Mouse (Mus musculus) intestine, embryonic 15.5 days (tissue): Measurements from ENCODE around the gene Dpm2. TPM values are rescaled to one million over a fixed set of nuclear protein-coding genes. Genes with fewer than 3 reads are reported as not detected.

Experiments
- ATAC-seq: fragments of 200-750 bp; cut with Nextera tagmentation; 2 replicates; pipeline ENCODE4 v1.8.0; 2017; ENCODE audit warnings: moderate TSS enrichment, moderate library complexity
- H3K27ac ChIP-seq: fragments of 300-500 bp; sonication (generic); 2 replicates; pipeline ENCODE4 v1.5.1; 2015; ENCODE audit warnings: mild to moderate bottlenecking, inconsistent platforms
- H3K27me3 ChIP-seq: fragments of 300-500 bp; sonication (generic); replicated peaks from 2 replicates; pipeline ENCODE4 v1.6.1; 2015; ENCODE audit warnings: inconsistent platforms
- H3K36me3 ChIP-seq: fragments of 300-500 bp; sonication (generic); 2 replicates; pipeline ENCODE4 v1.6.1; 2015; ENCODE audit warnings: inconsistent platforms
- H3K4me1 ChIP-seq: fragments of 300-500 bp; sonication (generic); replicated peaks from 2 replicates; pipeline ENCODE4 v1.6.1; 2015; ENCODE audit warnings: inconsistent platforms
- H3K4me2 ChIP-seq: fragments of 300-500 bp; sonication (generic); replicated peaks from 2 replicates; pipeline ENCODE4 v1.6.1; 2015; ENCODE audit warnings: mild to moderate bottlenecking, inconsistent platforms
- H3K4me3 ChIP-seq: fragments of 300-500 bp; sonication (generic); replicated peaks from 2 replicates; pipeline ENCODE4 v1.5.1; 2015; ENCODE audit warnings: inconsistent platforms
- H3K9ac ChIP-seq: fragments of 300-500 bp; sonication (generic); 2 replicates; pipeline ENCODE4 v1.6.1; 2015; ENCODE audit warnings: inconsistent platforms
- H3K9me3 ChIP-seq: fragments of 300-500 bp; sonication (generic); 2 replicates; pipeline ENCODE4 v1.6.1; 2016; ENCODE audit warnings: inconsistent platforms
- WGBS: fragments of 180-500 bp; shearing (Covaris S2); methylation state at CpG from one replicate; pipeline ENCODE4 v1.1.7; 2015; 5-methylcytosine and 5-hydroxymethylcytosine counted together
- polyA plus RNA-seq: library from polyadenylated mRNA; unstranded; fragments of >200 nt; fragmentation: Nextera tagmentation; extraction: Ambion mirVana; gene quantifications from 2 replicates; pipeline ENCODE4 v1.2.1, GENCODE M21; 2015

Gene Dpm2
- polyA plus RNA-seq, 1 experiment from 2014 or later = 115 TPM

DNA sequence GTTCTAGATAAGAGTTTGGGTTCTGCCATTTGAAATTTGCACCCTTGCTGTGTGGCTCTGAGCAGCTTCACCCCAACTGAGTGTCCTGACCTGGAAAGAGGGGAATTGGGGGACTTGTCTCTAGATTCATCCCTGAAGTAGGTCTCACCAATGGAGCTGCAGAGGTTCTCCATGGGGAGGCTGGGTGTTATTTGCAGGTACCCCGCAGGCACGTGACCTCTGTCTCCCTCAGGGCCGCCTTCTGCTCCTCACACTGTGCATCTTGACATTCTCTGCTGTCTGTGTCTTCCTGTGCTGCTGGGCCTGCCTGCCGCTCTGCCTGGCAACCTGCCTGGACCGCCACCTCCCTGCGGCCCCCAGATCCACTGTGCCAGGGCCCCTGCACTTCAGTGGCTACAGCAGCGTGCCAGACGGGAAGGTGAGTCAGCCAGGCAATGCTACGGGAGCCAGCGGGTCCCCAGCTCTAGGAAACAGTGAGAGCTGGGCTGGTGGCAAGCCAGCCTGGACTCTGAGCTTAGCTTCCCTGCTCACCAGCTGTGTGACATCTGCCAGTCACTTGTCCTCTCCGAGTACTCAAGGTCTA lies 18.6 kb downstream of the Dpm2 start:
- no peak overlapping the region for H3K27ac ChIP-seq
- H3K4me2 ChIP-seq = no peak overlapping the region; the same call in 1 of the 2 replicates
- no peaks in the 10 kb centered on the region for H3K36me3 ChIP-seq
- H3K4me3 ChIP-seq = no peak overlapping the region
- peaks cover 14% of the 10 kb centered on the region; the same call in 1 of the 2 replicates for H3K4me1 ChIP-seq
- H3K9me3 ChIP-seq = no peaks in the 10 kb centered on the region
- ATAC-seq = no peak
- H3K27me3 ChIP-seq = no peaks in the 10 kb centered on the region
- no peak overlapping the region for H3K9ac ChIP-seq
- 68% methylated on average over 11 of the region's 11 CpGs for WGBS

- no peak overlapping the region for H3K9ac ChIP-seq
- no peak for ATAC-seq
- 78% methylated on average over 10 of the region's 10 CpGs for WGBS
Observed at GRCm38 (mm10) chr2:32590224-32590623, 19.6 kb downstream of the Dpm2 start.

GRCm38 (mm10) chr2:32591249-32591648 lies 20.6 kb downstream of the Dpm2 start:
- Histone ChIP-seq H3K4me1 (peaks cover 14% of the 10 kb centered on the region; the same call in 1 of the 2 replicates), H3K4me2 (no peak overlapping the region), H3K27ac (no peak overlapping the region), H3K4me3 (no peak overlapping the region), H3K36me3 (no peaks in the 10 kb centered on the region), H3K9ac (no peak overlapping the region), H3K27me3 (no peaks in the 10 kb centered on the region), H3K9me3 (no peaks in the 10 kb centered on the region)
- ATAC-seq = no peak
- WGBS = 75% methylated on average over 6 of the region's 6 CpGs

More at GRCm38 (mm10) chr2:32590224-32590623, 19.6 kb downstream of the Dpm2 start:
- Histone ChIP-seq H3K27ac (no peak overlapping the region), H3K4me1 (peaks cover 14% of the 10 kb centered on the region; the same call in 1 of the 2 replicates), H3K36me3 (no peaks in the 10 kb centered on the region), H3K4me3 (no peak overlapping the region), H3K9me3 (no peaks in the 10 kb centered on the region), H3K27me3 (no peaks in the 10 kb centered on the region), H3K4me2 (no peak overlapping the region)

- no peak for ATAC-seq
- Histone ChIP-seq H3K36me3 (no peaks in the 10 kb centered on the region), H3K27ac (no peak overlapping the region), H3K9me3 (no peaks in the 10 kb centered on the region), H3K9ac (no peak overlapping the region), H3K27me3 (no peaks in the 10 kb centered on the region), H3K4me2 (no peak overlapping the region), H3K4me3 (no peak overlapping the region), H3K4me1 (peaks cover 8% of the 10 kb centered on the region)
- WGBS = 89% methylated on average over 13 of the region's 13 CpGs
Observed at GRCm38 (mm10) chr2:32596725-32597124, 26.1 kb downstream of the Dpm2 start.

- H3K27me3 ChIP-seq = no peaks in the 10 kb centered on the region
- peaks cover 8% of the 10 kb centered on the region for H3K4me1 ChIP-seq
- ATAC-seq = no peak
- H3K4me3 ChIP-seq = no peak overlapping the region
- no peaks in the 10 kb centered on the region for H3K36me3 ChIP-seq
- no peaks in the 10 kb centered on the region for H3K9me3 ChIP-seq
- no peak overlapping the region for H3K4me2 ChIP-seq
- H3K9ac ChIP-seq = no peak overlapping the region
- H3K27ac ChIP-seq = no peak overlapping the region
- WGBS = 80% methylated on average over 5 of the region's 5 CpGs
Observed at GRCm38 (mm10) chr2:32597248-32597647, 26.6 kb downstream of the Dpm2 start.

GRCm38 (mm10) chr2:32597699-32598098 lies 27.0 kb downstream of the Dpm2 start:
- Histone ChIP-seq H3K36me3 (no peaks in the 10 kb centered on the region), H3K9ac (no peak overlapping the region), H3K9me3 (no peaks in the 10 kb centered on the region), H3K4me3 (no peak overlapping the region), H3K4me2 (no peak overlapping the region), H3K27ac (no peak overlapping the region), H3K27me3 (no peaks in the 10 kb centered on the region), H3K4me1 (peaks cover 10% of the 10 kb centered on the region)
- no peak for ATAC-seq
- 80% methylated on average over 5 of the region's 5 CpGs for WGBS

GRCm38 (mm10) chr2:32598506-32598905 lies 27.8 kb downstream of the Dpm2 start:
- no peaks in the 10 kb centered on the region for H3K9me3 ChIP-seq
- no peak overlapping the region for H3K27ac ChIP-seq
- no peaks in the 10 kb centered on the region for H3K27me3 ChIP-seq
- no peak overlapping the region for H3K4me3 ChIP-seq
- WGBS = 86% methylated on average over 8 of the region's 8 CpGs
- H3K4me1 ChIP-seq = peaks cover 10% of the 10 kb centered on the region
- no peak for ATAC-seq
- H3K4me2 ChIP-seq = no peak overlapping the region
- no peak overlapping the region for H3K9ac ChIP-seq
- H3K36me3 ChIP-seq = no peaks in the 10 kb centered on the region

- WGBS = 93% methylated on average over 3 of the region's 3 CpGs
- H3K4me3 ChIP-seq = no peak within 1 kb of the TSS
- ATAC-seq = no peak
- H3K4me1 ChIP-seq = peaks cover 10% of the 10 kb centered on the region
- H3K9me3 ChIP-seq = no peaks in the 10 kb centered on the region
- no peaks in the 10 kb centered on the region for H3K27me3 ChIP-seq
- H3K36me3 ChIP-seq = no peaks in the 10 kb centered on the region
- no peak within 1 kb of the TSS for H3K27ac ChIP-seq
- H3K9ac ChIP-seq = no peak within 1 kb of the TSS
- H3K4me2 ChIP-seq = no peak within 1 kb of the TSS
Observed at GRCm38 (mm10) chr2:32599409-32599808, 28.8 kb downstream of the Dpm2 start, which contains the start of gene St6galnac6. TSS of gene St6galnac6 (plus strand) at chr2:32599709.

- Histone ChIP-seq H3K27me3 (no peaks in the 10 kb centered on the region), H3K4me1 (peaks cover 10% of the 10 kb centered on the region), H3K27ac (no peak overlapping the region), H3K4me3 (no peak overlapping the region), H3K9me3 (no peaks in the 10 kb centered on the region), H3K36me3 (no peaks in the 10 kb centered on the region), H3K9ac (no peak overlapping the region), H3K4me2 (no peak overlapping the region)
- ATAC-seq = peak; percentile 57
- WGBS = 39% methylated on average over 8 of the region's 8 CpGs
Observed at GRCm38 (mm10) chr2:32601417-32602065, 30.9 kb downstream of the Dpm2 start.

- Histone ChIP-seq H3K4me3 (peak overlapping the region; percentile 31), H3K9me3 (no peaks in the 10 kb centered on the region), H3K9ac (peak overlapping the region; percentile 15; the same call in 1 of the 2 replicates), H3K27me3 (no peaks in the 10 kb centered on the region), H3K4me2 (peak overlapping the region; percentile 60), H3K4me1 (peaks cover 11% of the 10 kb centered on the region), H3K27ac (peak overlapping the region; percentile 49; the same call in 1 of the 2 replicates), H3K36me3 (no peaks in the 10 kb centered on the region)
- WGBS = 2% methylated on average over 11 of the region's 11 CpGs
- ATAC-seq = peak; percentile 65
Observed at GRCm38 (mm10) chr2:32602600-32603054, 32.0 kb downstream of the Dpm2 start.

DNA sequence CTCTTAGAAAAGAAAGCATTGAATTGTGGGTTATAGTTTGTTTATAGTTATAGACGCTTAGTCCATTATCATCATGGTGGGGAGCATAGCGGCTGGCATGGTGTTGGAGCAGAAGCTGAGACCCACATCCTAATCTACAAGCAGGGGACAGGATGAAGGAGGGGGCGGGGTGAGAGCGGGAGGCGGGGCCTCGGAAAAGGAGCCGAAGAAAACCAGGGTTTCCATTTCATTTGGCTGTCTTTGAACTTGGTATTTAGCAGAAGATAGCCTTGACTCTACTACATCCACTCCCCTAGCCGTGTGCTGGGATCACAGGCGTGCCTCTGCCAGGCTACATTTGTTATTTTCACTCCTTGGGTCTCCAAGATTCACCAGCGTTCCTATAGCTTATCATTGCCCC lies 34.0 kb downstream of the Dpm2 start:
- Histone ChIP-seq H3K27ac (no peak overlapping the region), H3K27me3 (no peaks in the 10 kb centered on the region), H3K9me3 (no peaks in the 10 kb centered on the region), H3K4me2 (no peak overlapping the region), H3K4me3 (no peak overlapping the region), H3K4me1 (peaks cover 29% of the 10 kb centered on the region), H3K9ac (no peak overlapping the region), H3K36me3 (no peaks in the 10 kb centered on the region)
- 47% methylated on average over 10 of the region's 10 CpGs for WGBS
- ATAC-seq = no peak

DNA sequence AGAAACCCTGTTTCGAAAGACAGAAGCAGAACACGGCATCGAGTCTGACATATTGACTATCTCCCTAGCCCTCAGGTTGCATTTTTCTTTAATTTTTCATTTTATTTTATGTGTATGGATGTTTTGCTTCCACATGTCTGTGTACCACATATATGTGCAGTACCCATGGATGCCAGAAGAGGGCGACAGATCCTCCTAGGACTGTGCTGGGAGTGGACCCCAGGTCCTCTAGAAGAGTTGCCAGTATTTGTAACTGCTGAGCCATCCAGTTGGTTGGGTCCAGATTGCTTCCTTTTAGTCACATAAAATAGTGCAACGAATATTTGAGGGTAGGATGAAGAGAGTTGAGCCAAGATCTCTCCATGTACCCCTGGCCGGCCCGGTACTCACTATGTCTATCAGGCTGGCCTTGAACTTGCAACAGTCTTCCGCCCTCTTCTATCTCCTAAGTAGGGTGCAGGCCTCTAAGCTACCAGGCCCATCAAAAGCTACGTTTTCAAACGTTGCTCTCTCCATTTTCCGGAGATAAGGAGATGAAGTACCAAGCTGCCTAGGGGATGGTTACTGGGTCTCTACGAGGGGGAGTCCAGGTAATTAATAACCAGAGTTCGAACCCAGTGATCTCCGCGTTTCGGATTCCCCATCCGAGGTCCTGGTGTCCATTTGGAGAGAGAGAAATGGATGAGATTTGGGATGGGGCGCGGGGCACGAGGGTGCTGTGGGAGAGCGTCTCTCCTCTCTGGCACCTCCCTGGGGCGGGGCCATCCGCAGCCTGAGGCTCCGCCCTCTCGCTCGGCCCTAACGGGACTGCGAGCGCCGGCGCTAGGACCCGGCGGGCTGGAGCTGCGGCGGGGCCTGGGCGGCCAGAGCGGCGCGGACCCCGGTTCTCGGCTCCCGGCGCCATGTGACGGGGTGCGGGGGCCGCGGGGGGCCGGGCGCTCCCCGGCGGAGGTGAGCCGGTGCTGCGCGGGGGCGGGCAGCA lies 35.8 kb downstream of the Dpm2 start:
- peaks cover 29% of the 10 kb centered on the region for H3K4me1 ChIP-seq
- no peaks in the 10 kb centered on the region for H3K9me3 ChIP-seq
- peak overlapping the region; percentile 61 for H3K9ac ChIP-seq
- WGBS = 11% methylated on average over 53 of the region's 55 CpGs
- peak overlapping the region; percentile 87 for H3K4me2 ChIP-seq
- peak overlapping the region; percentile 76 for H3K4me3 ChIP-seq
- H3K27me3 ChIP-seq = no peaks in the 10 kb centered on the region
- peak; percentile 75 for ATAC-seq
- H3K36me3 ChIP-seq = no peaks in the 10 kb centered on the region
- H3K27ac ChIP-seq = peak overlapping the region; percentile 56
